Mouse (Mus musculus) lung, embryonic 16.5 days (tissue): Measurements from ENCODE around the gene Slc5a3. TPM values are rescaled to one million over a fixed set of nuclear protein-coding genes. Genes with fewer than 3 reads are reported as not detected.
A peak's percentile ranks its signal among the peaks of the same experiment; 100 is the strongest.

Experiments used
- ATAC-seq: fragments of 200-750 bp; cut with Nextera tagmentation; 2 replicates; pipeline ENCODE4 v1.8.0; 2017; ENCODE audit warnings: low read depth, mild to moderate bottlenecking, moderate library complexity
- H3K27ac ChIP-seq: fragments of 300-500 bp; sonication (generic); 2 replicates; pipeline ENCODE4 v1.5.1; 2014; ENCODE audit warnings: mild to moderate bottlenecking, control low read depth, low read length
- H3K27me3 ChIP-seq: fragments of 300-500 bp; sonication (generic); 2 replicates; pipeline ENCODE4 v1.6.1; 2014; ENCODE audit warnings: low read depth, low read length, mixed read lengths; ENCODE audit not compliant: control insufficient read depth, insufficient read depth
- H3K36me3 ChIP-seq: fragments of 300-500 bp; sonication (generic); 2 replicates; pipeline ENCODE4 v1.6.1; 2014; ENCODE audit warnings: low read length; ENCODE audit not compliant: control insufficient read depth, insufficient read depth
- H3K4me1 ChIP-seq: fragments of 300-500 bp; sonication (generic); replicated peaks from 2 replicates; pipeline ENCODE4 v1.6.1; 2014; ENCODE audit warnings: low read length, mixed read lengths; ENCODE audit not compliant: control insufficient read depth, insufficient read depth
- H3K4me2 ChIP-seq: fragments of 300-500 bp; sonication (generic); 2 replicates; pipeline ENCODE4 v1.6.1; 2014; ENCODE audit warnings: low read depth, low read length, control low read depth
- H3K4me3 ChIP-seq: fragments of 300-500 bp; sonication (generic); 2 replicates; pipeline ENCODE4 v1.5.1; 2014; ENCODE audit warnings: mild to moderate bottlenecking, low read length, control low read depth
- H3K9ac ChIP-seq: fragments of 300-500 bp; sonication (generic); 2 replicates; pipeline ENCODE4 v1.6.1; 2014; ENCODE audit warnings: low read length, control low read depth
- H3K9me3 ChIP-seq: fragments of 300-500 bp; sonication (generic); 2 replicates; pipeline ENCODE4 v1.6.1; 2016; ENCODE audit warnings: low read length; ENCODE audit not compliant: control insufficient read depth
- WGBS: fragments of 180-500 bp; shearing (Covaris S2); extraction: QIAGEN DNeasy Blood & Tissue Kit; methylation state at CpG from one replicate; pipeline ENCODE4 v1.1.7; 2014; 5-methylcytosine and 5-hydroxymethylcytosine counted together
- polyA plus RNA-seq: library from polyadenylated mRNA; unstranded; fragments of >200 nt; fragmentation: Nextera tagmentation; extraction: Ambion mirVana; gene quantifications from 2 replicates; pipeline ENCODE4 v1.2.1, GENCODE M21; 2015

Slc5a3 gene
- polyA plus RNA-seq, 1 experiment from 2014 or later, result 3.8 TPM

DNA sequence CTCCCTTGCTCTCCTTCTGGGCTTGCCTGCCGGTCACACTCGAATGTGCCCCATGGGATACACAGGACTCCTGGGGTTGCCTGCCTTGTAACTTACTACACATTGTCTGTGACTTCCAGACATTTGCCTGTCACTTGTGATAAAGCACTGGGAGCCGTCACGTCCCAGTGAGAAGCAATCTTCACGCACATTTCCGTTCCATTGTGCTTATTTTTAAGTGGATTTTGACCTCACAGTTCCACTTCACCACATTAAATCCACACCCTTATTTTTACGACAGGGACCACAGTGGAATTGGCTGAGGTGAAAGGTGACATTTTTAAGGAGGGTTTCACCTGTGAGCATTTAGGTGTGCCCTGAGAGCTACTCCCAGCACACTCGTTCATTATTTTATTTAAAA is 21.4 kb upstream of the Slc5a3 start:
- no peak for ATAC-seq
- H3K9ac ChIP-seq, result no peak overlapping the region
- WGBS, result 58% methylated on average over 8 of the region's 8 CpGs
- no peaks in the 10 kb centered on the region; the same call in 1 of the 2 replicates for H3K9me3 ChIP-seq
- no peaks in the 10 kb centered on the region for H3K36me3 ChIP-seq
- H3K27me3 ChIP-seq, result peaks cover 6% of the 10 kb centered on the region; the same call in 1 of the 2 replicates
- no peak overlapping the region for H3K4me2 ChIP-seq
- H3K27ac ChIP-seq, result no peak overlapping the region
- H3K4me1 ChIP-seq, result no peaks in the 10 kb centered on the region
- no peak overlapping the region for H3K4me3 ChIP-seq

DNA sequence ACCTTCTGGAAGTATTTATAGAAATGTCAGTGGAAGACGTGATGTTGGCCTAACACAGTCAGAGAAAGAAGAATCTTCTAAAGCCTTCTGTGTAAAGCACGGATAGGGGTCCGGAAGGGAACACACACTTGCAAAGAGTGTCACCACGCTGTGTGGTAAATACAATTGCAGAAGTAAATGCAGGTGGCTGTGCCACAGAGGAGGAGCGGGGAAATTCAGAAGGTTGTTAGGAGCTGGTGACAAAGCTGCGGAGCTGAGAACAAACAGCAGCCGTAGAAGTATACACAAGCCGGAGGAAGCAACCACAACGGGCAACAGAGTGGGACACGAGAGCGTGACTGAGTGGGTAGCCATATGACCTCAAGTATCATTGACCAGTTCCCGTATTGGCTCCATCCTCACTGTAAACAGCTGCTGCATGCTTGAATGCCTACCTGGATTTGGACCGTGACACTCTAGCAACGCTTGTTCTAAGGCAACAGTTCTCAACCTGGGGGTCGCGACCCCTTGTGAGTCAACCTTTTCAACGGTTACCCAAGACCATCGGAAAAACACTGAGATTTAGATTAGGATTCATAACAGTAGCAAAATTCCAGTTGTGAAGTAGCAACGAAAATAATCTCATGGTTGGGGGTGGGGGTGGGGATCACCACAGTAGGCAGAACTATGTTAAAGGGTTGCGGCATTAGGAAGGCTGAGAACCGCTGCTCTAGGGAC is 20.1 kb upstream of the Slc5a3 start:
- no peak overlapping the region for H3K9ac ChIP-seq
- no peak overlapping the region for H3K4me3 ChIP-seq
- no peaks in the 10 kb centered on the region for H3K4me1 ChIP-seq
- no peak for ATAC-seq
- H3K9me3 ChIP-seq, result no peaks in the 10 kb centered on the region; the same call in 1 of the 2 replicates
- H3K36me3 ChIP-seq, result no peaks in the 10 kb centered on the region
- WGBS, result 70% methylated on average over 21 of the region's 21 CpGs
- no peak overlapping the region for H3K27ac ChIP-seq
- peaks cover 6% of the 10 kb centered on the region; the same call in 1 of the 2 replicates for H3K27me3 ChIP-seq
- no peak overlapping the region for H3K4me2 ChIP-seq

DNA sequence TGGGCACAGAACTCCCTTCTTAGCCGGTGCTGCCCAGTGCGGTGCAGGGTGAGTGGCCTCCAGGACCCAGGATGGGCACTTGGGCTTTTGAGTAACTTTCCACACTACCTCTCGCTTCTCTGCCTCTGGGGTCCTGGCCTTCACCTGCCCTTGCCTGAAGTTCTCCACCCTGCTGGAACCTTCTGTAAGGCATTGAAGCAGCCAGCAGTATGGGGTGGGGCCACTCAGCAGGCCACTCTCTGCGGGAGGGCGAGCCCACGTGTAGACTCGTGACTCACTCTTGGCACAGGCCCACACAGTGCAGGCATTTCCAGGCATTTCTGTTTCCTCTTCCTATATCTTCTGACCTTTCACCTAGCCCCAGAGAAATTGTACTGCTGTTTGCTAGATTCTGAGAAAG is 18.7 kb upstream of the Slc5a3 start:
- Histone ChIP-seq H3K27ac (no peak overlapping the region), H3K4me1 (no peaks in the 10 kb centered on the region), H3K27me3 (peaks cover 6% of the 10 kb centered on the region; the same call in 1 of the 2 replicates), H3K9me3 (no peaks in the 10 kb centered on the region; the same call in 1 of the 2 replicates), H3K4me2 (no peak overlapping the region), H3K36me3 (no peaks in the 10 kb centered on the region), H3K9ac (no peak overlapping the region), H3K4me3 (no peak overlapping the region)
- WGBS, result 74% methylated on average over 7 of the region's 7 CpGs
- 0 out of 2 replicates have a peak, but pooled peaks have one; percentile 28 for ATAC-seq

DNA sequence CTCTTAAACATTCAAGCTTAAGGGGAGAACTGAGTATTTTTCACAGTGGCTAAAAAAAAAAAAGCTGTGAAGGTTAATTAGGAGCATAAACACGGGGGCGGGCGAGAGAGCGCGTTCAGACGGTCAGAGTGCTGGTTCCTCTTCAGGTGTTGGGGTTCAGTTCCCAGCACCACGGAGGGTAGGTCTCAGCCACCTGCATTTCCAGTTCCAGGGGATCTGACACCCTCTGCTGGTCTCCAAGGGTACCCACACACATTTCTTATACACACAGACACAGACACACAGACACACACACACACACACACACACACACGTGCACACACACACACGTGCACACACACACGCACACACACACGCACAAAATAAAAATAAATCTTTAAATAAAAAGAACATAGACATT is 18.2 kb upstream of the Slc5a3 start:
- ATAC-seq, result no peak
- Histone ChIP-seq H3K36me3 (no peaks in the 10 kb centered on the region), H3K9ac (no peak overlapping the region), H3K27ac (no peak overlapping the region), H3K9me3 (no peaks in the 10 kb centered on the region; the same call in 1 of the 2 replicates), H3K27me3 (peaks cover 6% of the 10 kb centered on the region; the same call in 1 of the 2 replicates), H3K4me2 (no peak overlapping the region), H3K4me1 (no peaks in the 10 kb centered on the region), H3K4me3 (no peak overlapping the region)
- WGBS, result 92% methylated on average over 11 of the region's 11 CpGs

DNA sequence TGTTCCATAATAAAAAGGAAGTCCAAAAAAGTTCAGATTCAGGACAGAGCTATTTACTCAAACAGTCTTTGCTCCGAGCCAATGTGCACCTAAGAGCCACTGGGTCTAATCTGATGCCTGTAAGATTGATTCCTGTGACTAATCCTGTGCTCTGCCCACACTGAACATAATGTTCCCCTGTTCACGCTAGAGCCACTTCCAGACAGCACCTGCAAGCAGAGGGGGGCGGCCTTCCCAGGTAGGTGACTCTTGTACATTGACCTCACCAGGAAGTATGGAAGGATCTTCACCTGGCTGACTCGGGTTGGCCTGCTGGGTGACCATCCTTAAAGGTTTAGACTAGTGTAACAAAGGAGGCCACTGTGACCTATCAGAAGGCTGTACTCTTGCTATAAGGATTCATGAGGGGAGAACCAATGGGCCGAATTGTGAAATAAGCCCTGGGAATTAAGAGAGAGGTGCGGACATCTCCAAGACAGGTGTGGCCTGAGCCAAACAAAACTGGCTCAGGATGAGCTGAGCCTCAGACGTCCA is 6.3 kb upstream of the Slc5a3 start:
- peaks cover 12% of the 10 kb centered on the region for H3K9me3 ChIP-seq
- H3K4me2 ChIP-seq, result no peak overlapping the region
- H3K27ac ChIP-seq, result no peak overlapping the region
- 65% methylated on average over 7 of the region's 7 CpGs for WGBS
- peaks cover 27% of the 10 kb centered on the region for H3K27me3 ChIP-seq
- no peak overlapping the region for H3K4me3 ChIP-seq
- no peak overlapping the region for H3K9ac ChIP-seq
- no peaks in the 10 kb centered on the region for H3K36me3 ChIP-seq
- ATAC-seq, result no peak
- H3K4me1 ChIP-seq, result no peaks in the 10 kb centered on the region

DNA sequence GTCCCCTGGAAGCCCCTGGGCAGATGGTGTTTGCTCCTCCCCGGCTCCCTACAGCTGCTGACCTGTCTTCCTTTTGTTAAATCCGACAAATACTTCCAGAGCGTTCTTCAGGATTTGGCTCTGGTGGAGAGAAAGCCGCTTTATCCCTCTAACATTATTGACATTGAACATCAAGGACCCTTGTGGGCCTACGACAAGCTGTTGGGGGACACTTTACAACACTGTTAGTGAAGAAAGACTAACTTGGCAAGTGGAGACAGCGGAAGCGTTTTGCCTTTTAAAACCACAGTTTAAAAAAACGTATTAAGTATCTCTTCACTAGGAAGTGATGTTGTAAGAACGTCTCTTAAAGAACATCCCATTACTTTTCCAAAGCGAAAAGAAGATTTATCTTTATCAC is 5.6 kb upstream of the Slc5a3 start:
- Histone ChIP-seq H3K9ac (no peak overlapping the region), H3K9me3 (peaks cover 12% of the 10 kb centered on the region), H3K27ac (no peak overlapping the region), H3K27me3 (peaks cover 24% of the 10 kb centered on the region), H3K4me3 (no peak overlapping the region), H3K36me3 (no peaks in the 10 kb centered on the region), H3K4me2 (no peak overlapping the region), H3K4me1 (0 out of 2 replicates have a peak, but pooled peaks cover 2% of the 10 kb centered on the region)
- 0 out of 2 replicates have a peak, but pooled peaks have one; percentile 12 for ATAC-seq
- 46% methylated on average over 10 of the region's 10 CpGs for WGBS

DNA sequence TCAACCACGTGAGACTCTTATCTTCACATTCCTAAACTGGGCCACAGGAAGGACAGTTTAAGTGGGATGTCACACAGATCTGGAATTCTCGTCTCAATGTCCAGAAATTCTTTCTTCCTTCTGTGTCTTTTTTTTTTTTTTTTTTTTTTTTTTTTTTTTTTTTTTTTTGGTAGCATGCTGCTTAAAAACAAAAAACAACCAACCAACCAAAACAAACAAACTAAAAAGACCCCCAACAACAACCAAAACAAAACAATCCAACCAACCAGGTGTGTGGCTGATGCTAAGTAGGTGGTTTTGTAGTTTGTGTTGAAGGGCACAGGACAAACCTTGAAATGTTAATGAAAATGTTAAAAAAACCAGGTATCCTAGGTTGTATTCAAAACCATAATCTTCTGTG is 1.4 kb upstream of the Slc5a3 start:
- Histone ChIP-seq H3K4me2 (no peak overlapping the region), H3K27ac (no peak overlapping the region), H3K36me3 (no peaks in the 10 kb centered on the region), H3K4me3 (no peak overlapping the region), H3K27me3 (peaks cover 5% of the 10 kb centered on the region; the same call in 1 of the 2 replicates), H3K9ac (no peak overlapping the region), H3K9me3 (peaks cover 12% of the 10 kb centered on the region), H3K4me1 (peaks cover 5% of the 10 kb centered on the region; the same call in 1 of the 2 replicates)
- no peak for ATAC-seq
- 14% methylated on average over 2 of the region's 2 CpGs for WGBS

DNA sequence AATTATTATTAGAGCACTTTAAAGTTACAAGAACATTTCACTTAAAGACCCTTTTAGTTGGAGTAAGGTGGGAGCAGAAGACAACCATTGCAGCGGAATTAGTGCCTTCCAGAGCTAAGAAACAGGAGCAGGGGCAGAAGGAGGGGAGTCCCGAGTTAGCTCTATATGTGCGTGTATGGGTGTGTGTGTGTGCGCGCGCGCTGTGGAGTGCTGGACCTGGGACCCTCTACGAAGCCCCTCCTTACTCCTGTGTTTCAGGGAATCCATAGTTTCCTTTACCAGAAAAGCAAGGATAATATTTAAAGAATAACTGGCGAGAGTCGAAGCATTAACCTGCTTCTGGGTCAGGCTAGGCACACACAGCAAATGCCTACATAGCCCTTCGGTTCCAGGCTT is 668 bp upstream of the Slc5a3 start:
- peak; percentile 16; the same call in 1 of the 2 replicates for ATAC-seq
- no peaks in the 10 kb centered on the region for H3K36me3 ChIP-seq

More for the DNA sequence above, 668 bp upstream of the Slc5a3 start:
- Histone ChIP-seq H3K27me3 (peaks cover 5% of the 10 kb centered on the region; the same call in 1 of the 2 replicates), H3K9me3 (peaks cover 12% of the 10 kb centered on the region), H3K4me3 (peak overlapping the region; percentile 89), H3K4me1 (peaks cover 5% of the 10 kb centered on the region; the same call in 1 of the 2 replicates), H3K4me2 (peak overlapping the region; percentile 97), H3K9ac (peak overlapping the region; percentile 79), H3K27ac (0 out of 2 replicates have a peak overlapping the region, but pooled peaks have one; percentile 44)
- WGBS, result 3% methylated on average over 11 of the region's 11 CpGs
